Mouse (Mus musculus) gastrocnemius, postnatal 4 days (tissue): ENCODE data around the gene Il3. TPM values are rescaled to one million over a fixed set of nuclear protein-coding genes. Genes with fewer than 3 reads are reported as not detected.

ENCODE experiments used
- DNase-seq, 2 experiments: peaks; one replicate each; pipeline ENCODE4 v3.0.0; 2021 to 2022; ENCODE audit warnings: low spot score in 2 of 2, mixed read lengths in 2 of 2
- total RNA-seq, 2 experiments: library from RNA; stranded (reverse); gene quantifications; 2 replicates each; pipeline ENCODE4 v1.2.3; 2021

Gene Il3
- total RNA-seq, 2 experiments from 2014 or later, result not detected

DNA sequence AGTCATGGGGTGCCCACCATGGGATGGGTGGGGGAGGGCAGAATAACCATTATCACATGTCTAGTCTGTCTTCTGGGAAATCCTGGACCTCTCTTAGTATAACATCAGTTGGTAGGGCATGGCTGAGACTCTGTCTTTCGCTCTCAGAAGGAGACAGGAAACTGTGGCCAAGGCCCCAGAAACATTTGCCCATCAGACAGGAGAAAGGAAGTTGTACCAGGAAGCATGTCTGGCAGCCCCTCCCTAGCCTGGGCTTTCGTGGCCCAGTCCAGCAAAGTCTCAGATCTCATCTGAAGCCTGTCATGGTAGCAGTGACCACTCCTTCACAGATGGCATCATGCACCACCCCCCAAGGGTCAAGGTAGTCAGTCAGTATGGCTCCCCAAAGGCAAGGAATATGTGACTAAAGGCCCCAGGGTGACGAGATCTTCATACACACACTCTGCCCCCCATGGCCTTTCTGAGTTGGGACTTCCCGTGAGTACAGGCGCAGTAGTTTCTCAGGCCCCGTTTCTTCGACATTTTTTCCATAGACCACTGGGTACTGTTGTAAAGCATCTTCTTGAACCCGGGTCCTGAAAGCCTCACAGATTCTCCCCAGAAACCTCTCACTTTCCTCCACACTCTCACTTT is 20.9 kb upstream of the Il3 start:
- no peak for DNase-seq

GRCm38 (mm10) chr11:54271437-54271949 is 4.4 kb upstream of the Il3 start:
- DNase-seq, result no peak

GRCm38 (mm10) chr11:54269191-54269896 is 2.3 kb upstream of the Il3 start:
- no peak for DNase-seq

GRCm38 (mm10) chr11:54264542-54264941 is 2.5 kb downstream of the Il3 start:
- DNase-seq, result peak in 1 of 2 experiments; percentile 60

DNA sequence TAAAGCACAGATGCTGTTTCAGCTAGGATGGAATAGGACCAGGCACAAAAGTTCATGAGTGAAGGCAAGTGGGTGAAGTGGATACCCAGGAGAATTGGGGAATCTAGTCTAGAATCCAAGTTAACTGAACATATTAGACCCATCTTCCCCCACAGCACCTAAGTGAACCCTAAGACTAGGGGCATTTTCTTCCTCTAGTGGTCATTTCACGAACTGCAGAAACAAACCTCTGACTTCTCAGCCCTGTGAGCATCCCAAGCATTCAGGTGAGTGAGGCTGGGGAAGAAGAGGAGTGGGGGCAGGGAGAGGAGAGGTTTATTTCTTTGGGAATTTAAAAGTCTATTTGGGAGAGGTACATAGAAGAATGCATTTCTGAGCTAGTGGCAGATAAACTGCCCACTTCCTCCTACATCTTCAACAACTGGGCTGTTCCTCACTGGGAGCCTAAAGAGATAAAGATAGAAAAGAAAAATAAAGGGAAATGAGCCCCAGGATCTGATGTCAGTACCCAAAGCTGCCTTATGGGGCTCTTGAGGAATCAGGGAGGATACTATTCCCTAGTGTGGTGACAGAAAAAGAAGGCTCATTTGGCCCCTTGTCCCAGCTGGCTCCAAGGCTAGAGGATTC is 3.6 kb downstream of the Il3 start:
- no peak for DNase-seq

DNA sequence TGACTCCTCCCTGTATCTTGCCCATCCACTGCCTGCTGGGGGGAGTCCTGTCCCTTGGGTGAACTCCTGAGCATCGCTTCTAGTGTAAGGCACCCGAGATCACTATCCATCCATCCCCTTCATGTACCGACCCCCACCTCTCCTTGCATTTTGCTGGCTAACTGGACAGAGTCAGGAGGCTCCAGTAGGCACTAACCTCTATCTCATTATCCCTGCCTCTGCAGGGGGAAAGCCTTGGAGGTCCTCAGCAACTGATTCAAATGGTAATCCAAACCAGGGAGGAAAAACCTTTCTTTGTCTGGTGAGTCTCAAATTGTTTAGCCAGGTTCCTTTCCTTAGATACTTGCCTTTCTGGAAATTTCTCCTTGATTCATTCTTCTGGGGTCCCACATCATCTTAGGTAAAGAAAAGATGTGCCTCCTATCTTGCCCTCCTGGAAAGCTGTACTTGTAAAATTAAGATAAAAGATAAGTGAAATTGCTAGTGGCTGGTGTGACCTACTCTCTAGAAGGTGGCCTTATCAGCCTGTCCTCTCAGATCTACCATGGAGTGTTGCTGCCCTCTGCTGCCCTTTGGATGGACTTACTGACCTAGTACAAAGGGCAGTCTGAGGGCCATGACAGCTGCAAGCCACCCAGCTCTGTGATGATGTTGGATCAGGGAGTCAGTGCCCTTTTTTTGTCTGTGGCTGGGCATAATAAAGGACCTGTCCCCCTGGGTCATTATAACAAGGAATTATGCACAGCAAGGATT is 10.3 kb downstream of the Il3 start:
- peak; percentile 39 to 68 for DNase-seq

- DNase-seq, result no peak
These were observed 13.0 kb downstream of the Il3 start for GRCm38 (mm10) chr11:54254114-54254513.

- no peak for DNase-seq
These were observed 16.5 kb downstream of the Il3 start for GRCm38 (mm10) chr11:54250575-54250974.

- DNase-seq, result no peak
These were observed 17.3 kb downstream of the Il3 start for GRCm38 (mm10) chr11:54249748-54250147.

DNA sequence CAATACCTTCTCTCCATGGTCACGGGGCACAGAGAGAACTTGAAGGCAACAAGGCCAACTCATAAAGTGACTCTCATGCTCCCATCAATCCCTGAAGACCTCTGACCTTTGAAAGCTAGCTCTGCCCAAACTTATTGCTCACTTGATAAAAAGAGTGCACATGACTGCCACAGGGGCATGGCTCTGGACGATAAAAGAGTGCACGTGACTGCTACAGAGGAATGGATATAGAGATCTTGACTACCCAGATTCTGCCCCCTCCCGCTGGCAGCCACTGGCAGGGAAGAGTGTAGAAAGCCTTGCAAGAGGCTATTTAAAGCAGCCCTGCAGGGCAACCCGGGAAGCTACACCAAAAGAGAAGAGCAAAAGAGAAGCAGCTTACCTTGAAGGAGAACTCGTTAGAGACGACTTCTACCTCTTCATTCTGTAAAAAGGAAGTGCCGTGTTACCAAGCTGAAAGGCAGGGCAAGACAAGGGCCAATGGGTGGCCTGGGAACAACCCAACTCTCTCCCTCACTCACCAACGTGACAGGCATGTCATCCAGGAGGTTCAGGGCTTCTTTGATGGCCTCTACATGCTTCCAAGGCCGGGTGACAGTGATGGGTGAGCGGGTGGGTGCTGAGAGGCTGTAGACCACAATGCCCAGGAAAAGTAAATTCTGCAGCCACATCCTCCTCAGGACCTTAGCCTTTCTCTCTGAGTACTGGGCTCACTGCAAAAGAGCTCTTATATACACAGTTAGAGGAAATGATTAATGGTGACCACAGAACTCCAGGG is 17.9 kb downstream of the Il3 start, which contains the start of gene Csf2:
Gene Csf2, minus strand, starts transcription at position 728 of the 778 bp plus-strand sequence.
- DNase-seq, result no peak

- no peak for DNase-seq
These were observed 19.7 kb downstream of the Il3 start for GRCm38 (mm10) chr11:54247251-54247950.

DNA sequence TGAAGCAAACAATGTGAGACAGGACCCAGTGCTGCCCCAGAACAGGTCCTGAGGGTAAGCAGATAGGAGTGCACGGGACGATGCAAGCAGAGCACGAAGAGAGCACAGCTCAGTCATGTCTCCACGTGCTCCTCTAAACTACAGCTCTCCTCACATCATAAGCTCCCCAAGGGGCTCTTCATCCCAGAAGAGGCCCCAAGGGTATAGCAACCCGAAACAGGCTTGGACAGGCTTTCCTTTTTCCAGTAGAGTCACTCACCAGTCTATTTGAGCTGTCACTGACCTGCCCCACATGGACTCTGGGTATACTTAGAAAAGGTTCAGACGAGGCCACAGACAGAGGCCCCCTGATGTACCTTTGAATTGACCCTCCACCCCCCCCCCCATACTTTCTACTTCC is 22.6 kb downstream of the Il3 start:
- DNase-seq, result no peak

GRCm38 (mm10) chr11:54242494-54242893 is 24.6 kb downstream of the Il3 start:
- DNase-seq, result no peak

GRCm38 (mm10) chr11:54236939-54237338 is 30.1 kb downstream of the Il3 start:
- peak in 1 of 2 experiments; percentile 42 for DNase-seq

GRCm38 (mm10) chr11:54227478-54227877 is 39.6 kb downstream of the Il3 start:
- no peak for DNase-seq

DNA sequence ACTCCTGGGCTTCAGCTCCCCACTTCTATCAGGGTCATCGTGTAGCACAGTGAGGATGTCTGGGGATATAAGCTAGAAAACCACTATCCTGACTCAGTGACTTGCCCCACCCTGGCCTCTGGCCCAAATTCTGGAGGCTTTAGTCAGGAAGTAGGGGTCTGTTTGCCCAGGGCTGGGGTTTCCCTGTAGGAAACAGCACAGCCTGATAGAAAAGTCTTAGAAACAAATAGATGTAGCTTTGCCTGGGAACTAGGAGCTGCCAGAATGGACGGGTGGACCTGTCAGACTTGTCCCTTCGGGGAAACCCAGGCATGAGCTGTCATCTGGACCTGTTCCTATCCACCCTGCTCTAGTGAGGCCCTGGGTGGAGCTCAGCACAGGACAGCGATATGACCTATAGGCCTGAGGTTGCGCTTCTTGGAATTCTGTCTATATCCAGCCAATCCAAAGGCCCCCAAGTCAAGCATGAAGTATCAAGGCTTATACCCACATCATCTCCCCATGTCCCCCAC is 42.5 kb downstream of the Il3 start:
- DNase-seq, result no peak

DNA sequence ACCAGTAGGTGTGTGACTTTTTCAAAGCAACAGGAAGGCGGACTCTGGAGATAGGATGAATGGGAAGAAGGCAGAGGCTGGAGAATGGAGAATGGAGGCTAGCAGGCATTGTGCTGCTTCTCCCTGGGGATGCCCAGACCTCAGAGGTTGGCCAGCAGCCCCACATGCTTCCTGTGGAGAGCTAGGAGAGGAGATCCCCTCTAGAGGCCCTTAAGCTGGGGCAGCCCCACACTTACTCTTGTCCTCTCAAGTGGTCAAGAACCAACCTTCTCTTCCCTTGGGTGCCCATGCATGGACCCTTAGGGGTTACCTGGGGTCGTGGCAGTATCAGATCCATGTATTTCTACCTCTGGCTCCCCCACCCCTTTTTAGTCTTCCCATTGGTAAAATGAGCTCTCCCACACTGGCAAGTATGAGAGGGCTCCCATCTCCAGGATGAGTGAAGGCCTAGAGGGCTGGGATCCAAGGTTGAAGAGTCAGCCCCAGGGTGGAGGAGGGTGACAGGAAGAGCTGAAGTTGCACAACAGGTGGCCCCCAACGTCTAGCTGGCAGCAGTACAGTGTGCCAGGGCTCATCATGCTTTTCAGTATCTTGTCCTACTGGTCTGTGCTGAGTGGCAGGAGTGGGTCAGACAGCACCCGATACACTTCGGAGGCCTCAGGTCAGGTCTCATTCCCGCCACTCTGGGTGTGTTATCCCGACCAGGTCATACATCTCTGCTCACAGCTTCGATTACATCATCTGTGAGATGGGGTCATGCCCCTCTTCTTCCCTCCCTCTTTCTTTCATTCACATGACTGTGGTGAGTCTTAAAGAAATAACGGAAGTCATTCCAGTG is 43.2 kb downstream of the Il3 start:
- no peak for DNase-seq

DNA sequence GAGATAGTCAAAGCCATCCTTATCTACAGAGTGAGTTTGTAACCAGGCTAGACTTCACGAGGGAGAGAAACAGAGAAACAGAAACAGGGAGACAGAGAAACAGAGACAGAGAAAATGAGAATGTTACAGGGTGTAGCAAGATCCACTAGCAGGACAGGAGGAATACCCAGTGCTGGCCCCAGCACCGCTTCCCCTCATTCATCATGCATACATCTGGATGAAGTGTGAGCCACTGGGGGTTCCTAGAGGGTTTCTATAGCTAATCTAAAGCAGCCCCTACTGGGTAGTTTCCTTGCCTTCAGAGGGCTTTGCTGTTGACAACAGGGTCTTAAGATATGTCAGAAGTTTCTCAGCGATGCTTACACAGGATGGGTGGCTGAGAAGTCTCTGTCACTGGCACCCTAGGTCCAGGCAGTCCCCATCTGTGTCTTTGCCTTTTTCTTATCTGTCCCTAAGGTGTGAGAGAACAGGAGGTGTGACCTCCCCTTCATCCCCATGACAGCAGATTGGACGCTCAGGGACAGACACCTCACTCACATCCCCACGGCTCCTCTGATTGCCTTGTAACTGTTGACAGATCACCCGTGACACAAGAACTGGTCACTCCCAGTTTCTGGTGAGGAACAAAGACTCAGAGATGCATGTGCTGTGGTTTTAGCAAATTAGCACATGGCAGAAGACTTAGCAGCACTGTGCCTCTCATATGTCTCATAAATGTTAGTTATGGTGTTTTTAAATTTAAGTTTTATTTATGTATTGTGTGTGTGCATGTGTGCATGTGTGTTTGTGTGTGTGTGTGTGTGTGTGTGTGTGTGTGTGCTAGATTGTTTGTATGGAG is 47.0 kb downstream of the Il3 start:
- DNase-seq, result no peak
